Mouse (Mus musculus) cerebellum, adult 2 months (tissue): ENCODE data around the gene Gm44790.

Experiments
- CTCF ChIP-seq: fragments of 200-500 bp; IDR thresholded peaks from 2 replicates; pipeline ENCODE4 v1.5.1; 2011; ENCODE audit warnings: low read depth, mild to moderate bottlenecking, control low read depth, low read length, moderate library complexity, borderline replicate concordance; ENCODE audit not compliant: insufficient read depth
- POLR2A ChIP-seq: fragments of 200-500 bp; IDR thresholded peaks from 2 replicates; pipeline ENCODE4 v1.6.1; 2011; ENCODE audit warnings: low read length, control low read depth, borderline replicate concordance; ENCODE audit not compliant: insufficient read depth

GRCm38 (mm10) chr6:86479816-86480188 is 53.3 kb downstream of the Gm44790 start:
- TF ChIP-seq CTCF (no peak), POLR2A (no peak)
